Mouse (Mus musculus) erythroblast, embryonic 14.5 days (primary cell): ENCODE measurements around the gene Prickle1. TPM values are rescaled to one million over a fixed set of nuclear protein-coding genes. Genes with fewer than 3 reads are reported as not detected.

Experiments used
- H3K27me3 ChIP-seq: 2 replicates; pipeline ENCODE4 v1.6.1; 2012; ENCODE audit warnings: inconsistent platforms; ENCODE audit not compliant: control insufficient read depth
- H3K36me3 ChIP-seq: 2 replicates; pipeline ENCODE4 v1.6.1; 2012; ENCODE audit warnings: mild to moderate bottlenecking, inconsistent platforms; ENCODE audit not compliant: control insufficient read depth
- H3K4me1 ChIP-seq: 2 replicates; pipeline ENCODE4 v1.6.1; 2012; ENCODE audit warnings: inconsistent platforms; ENCODE audit not compliant: control insufficient read depth
- H3K4me3 ChIP-seq: replicated peaks from 2 replicates; pipeline ENCODE3; 2012; ENCODE audit warnings: moderate library complexity, mild to moderate bottlenecking, inconsistent platforms
- H3K9me3 ChIP-seq: 2 replicates; pipeline ENCODE4 v1.6.1; 2012; ENCODE audit warnings: low read length, inconsistent platforms, mixed read lengths; ENCODE audit not compliant: control insufficient read depth
- GATA1 ChIP-seq: IDR thresholded peaks from 2 replicates; pipeline ENCODE4 v1.6.1; 2012; ENCODE audit warnings: low read length, inconsistent platforms, mixed read lengths
- TAL1 ChIP-seq: IDR thresholded peaks from 3 replicates; pipeline ENCODE4 v1.6.1; 2012; ENCODE audit warnings: low read length, inconsistent platforms, mixed read lengths
- polyA plus RNA-seq: library from polyadenylated mRNA; stranded (reverse); fragments of >175 nt; gene quantifications from 2 replicates; pipeline ENCODE4 v1.2.3, GENCODE M21; 2012

Gene Prickle1
- polyA plus RNA-seq, 1 experiment, result 0.02 TPM

GRCm38 (mm10) chr15:93510690-93511336, 84.9 kb downstream of the Prickle1 start:
- TF ChIP-seq TAL1 (no peak), GATA1 (no peak)
- peaks cover 12% of the 10 kb centered on the region; the same call in 1 of the 2 replicates for H3K27me3 ChIP-seq
- peaks cover 7% of the 10 kb centered on the region for H3K36me3 ChIP-seq
- H3K9me3 ChIP-seq, result no peaks in the 10 kb centered on the region
- H3K4me3 ChIP-seq, result no peak overlapping the region
- H3K4me1 ChIP-seq, result peaks cover 8% of the 10 kb centered on the region

GRCm38 (mm10) chr15:93504808-93505207, 90.9 kb downstream of the Prickle1 start:
- no peak for TF ChIP-seq GATA1
- no peak for TF ChIP-seq TAL1
- Histone ChIP-seq H3K4me1 (no peaks in the 10 kb centered on the region), H3K4me3 (no peak overlapping the region), H3K9me3 (no peaks in the 10 kb centered on the region), H3K36me3 (peaks cover 53% of the 10 kb centered on the region), H3K27me3 (no peaks in the 10 kb centered on the region)

GRCm38 (mm10) chr15:93503201-93503745, 92.4 kb downstream of the Prickle1 start:
- no peak for TF ChIP-seq TAL1
- no peak for TF ChIP-seq GATA1
- H3K36me3 ChIP-seq, result peaks cover 62% of the 10 kb centered on the region
- H3K27me3 ChIP-seq, result no peaks in the 10 kb centered on the region
- H3K4me1 ChIP-seq, result no peaks in the 10 kb centered on the region
- no peaks in the 10 kb centered on the region for H3K9me3 ChIP-seq
- H3K4me3 ChIP-seq, result no peak overlapping the region

- H3K4me1 ChIP-seq, result no peaks in the 10 kb centered on the region
- no peak overlapping the region for H3K4me3 ChIP-seq
- no peaks in the 10 kb centered on the region for H3K27me3 ChIP-seq
- no peaks in the 10 kb centered on the region for H3K9me3 ChIP-seq
- H3K36me3 ChIP-seq, result peaks cover 68% of the 10 kb centered on the region
- no peak for TF ChIP-seq GATA1
These were observed 93.0 kb downstream of the Prickle1 start for GRCm38 (mm10) chr15:93502703-93503102.

GRCm38 (mm10) chr15:93499866-93500265, 95.8 kb downstream of the Prickle1 start:
- Histone ChIP-seq H3K27me3 (no peaks in the 10 kb centered on the region), H3K4me3 (no peak overlapping the region), H3K36me3 (peaks cover 63% of the 10 kb centered on the region), H3K9me3 (no peaks in the 10 kb centered on the region), H3K4me1 (no peaks in the 10 kb centered on the region)
- TF ChIP-seq GATA1 (no peak), TAL1 (no peak)

GRCm38 (mm10) chr15:93494700-93495099, 101.0 kb downstream of the Prickle1 start:
- Histone ChIP-seq H3K4me3 (no peak overlapping the region), H3K36me3 (peaks cover 42% of the 10 kb centered on the region), H3K9me3 (no peaks in the 10 kb centered on the region), H3K27me3 (no peaks in the 10 kb centered on the region), H3K4me1 (no peaks in the 10 kb centered on the region)
- TF ChIP-seq TAL1, result no peak
- no peak for TF ChIP-seq GATA1

- Histone ChIP-seq H3K4me3 (no peak overlapping the region), H3K4me1 (no peaks in the 10 kb centered on the region), H3K36me3 (peaks cover 38% of the 10 kb centered on the region), H3K9me3 (no peaks in the 10 kb centered on the region), H3K27me3 (no peaks in the 10 kb centered on the region)
- no peak for TF ChIP-seq TAL1
- no peak for TF ChIP-seq GATA1
These were observed 106.1 kb downstream of the Prickle1 start for GRCm38 (mm10) chr15:93489597-93489996.

- Histone ChIP-seq H3K4me1 (no peaks in the 10 kb centered on the region), H3K4me3 (no peak overlapping the region), H3K36me3 (peaks cover 30% of the 10 kb centered on the region), H3K9me3 (no peaks in the 10 kb centered on the region), H3K27me3 (no peaks in the 10 kb centered on the region)
- TF ChIP-seq TAL1, result no peak
- TF ChIP-seq GATA1, result no peak
These were observed 109.6 kb downstream of the Prickle1 start for GRCm38 (mm10) chr15:93486066-93486465.

GRCm38 (mm10) chr15:93485252-93485651, 110.4 kb downstream of the Prickle1 start:
- Histone ChIP-seq H3K36me3 (peaks cover 31% of the 10 kb centered on the region), H3K4me3 (no peak overlapping the region), H3K9me3 (no peaks in the 10 kb centered on the region), H3K27me3 (no peaks in the 10 kb centered on the region), H3K4me1 (no peaks in the 10 kb centered on the region)
- TF ChIP-seq TAL1 (no peak), GATA1 (no peak)
